Mouse (Mus musculus) CH12.LX (cell line): ENCODE data around the gene Traf2. TPM values are rescaled to one million over a fixed set of nuclear protein-coding genes. Genes with fewer than 3 reads are reported as not detected.

Source experiments
- DNase-seq: peaks from one replicate; pipeline ENCODE4 v3.0.0-alpha.2; 2013; ENCODE audit errors: extremely low read depth
- H3K27ac ChIP-seq: 2 replicates; pipeline ENCODE4 v1.5.1; 2012; ENCODE audit warnings: low read depth, mild to moderate bottlenecking, control low read depth, moderate library complexity; ENCODE audit not compliant: insufficient read depth
- H3K27me3 ChIP-seq: replicated peaks from 2 replicates; pipeline ENCODE3; 2012; ENCODE audit warnings: inconsistent platforms
- H3K36me3 ChIP-seq, 2 experiments: replicated peaks in 1 of 2; 2 replicates each; pipeline versions ENCODE3 to v1.6.1; 2012; ENCODE audit warnings: inconsistent platforms in 1 of 2, low read length in 1 of 2, mild to moderate bottlenecking in 1 of 2, mixed read lengths in 1 of 2, moderate library complexity in 1 of 2; ENCODE audit not compliant: control insufficient read depth in 1 of 2, insufficient read depth in 1 of 2
- H3K4me1 ChIP-seq, 2 experiments: 2 replicates each; pipeline ENCODE4 v1.6.1; 2012; ENCODE audit warnings: inconsistent platforms in 1 of 2, moderate library complexity in 1 of 2; ENCODE audit not compliant: insufficient read depth in 2 of 2, control insufficient read depth in 1 of 2
- H3K4me2 ChIP-seq: 2 replicates; pipeline ENCODE4 v1.6.1; 2012; ENCODE audit warnings: low read depth, mild to moderate bottlenecking, control low read depth; ENCODE audit not compliant: poor library complexity, insufficient read depth, severe bottlenecking
- H3K4me3 ChIP-seq, 3 experiments: fragments of 150-350 bp in 1 of 3; sonication (generic) in 1 of 3; replicated peaks in 1 of 3; 2 replicates each; pipeline versions ENCODE3 to v1.5.1; 2011 to 2012; ENCODE audit warnings: low read depth in 2 of 3, low read length in 2 of 3, mild to moderate bottlenecking in 2 of 3, moderate library complexity in 2 of 3, control low read depth in 1 of 3, improper control_type of control experiment in 1 of 3, inconsistent platforms in 1 of 3, mixed read lengths in 1 of 3; ENCODE audit not compliant: poor library complexity in 1 of 3
- H3K79me2 ChIP-seq: replicated peaks from 2 replicates; pipeline ENCODE4 v1.6.1; 2012; ENCODE audit warnings: mild to moderate bottlenecking, moderate library complexity; ENCODE audit not compliant: control insufficient read depth, poor library complexity, insufficient read depth, severe bottlenecking; ENCODE audit errors: extremely low read depth
- H3K9ac ChIP-seq: 2 replicates; pipeline ENCODE4 v1.6.1; 2012; ENCODE audit warnings: low read depth, mild to moderate bottlenecking, control low read depth, moderate library complexity; ENCODE audit not compliant: insufficient read depth
- H3K9me3 ChIP-seq: replicated peaks from 2 replicates; pipeline ENCODE3; 2012; ENCODE audit warnings: low read length, inconsistent platforms, mixed read lengths
- BHLHE40 ChIP-seq: IDR thresholded peaks from 2 replicates; pipeline ENCODE4 v1.6.1; 2011; ENCODE audit warnings: mild to moderate bottlenecking, low read depth, low read length, improper control_type of control experiment
- CHD1 ChIP-seq: IDR thresholded peaks from 2 replicates; pipeline ENCODE4 v1.6.1; 2012; ENCODE audit warnings: low read depth, low read length, improper control_type of control experiment, inconsistent platforms
- CHD2 ChIP-seq: IDR thresholded peaks from 2 replicates; pipeline ENCODE4 v1.6.1; 2011; ENCODE audit warnings: low read length, improper control_type of control experiment
- CTCF ChIP-seq, 2 experiments: IDR thresholded peaks in 1 of 2; conservative IDR thresholded peaks in 1 of 2; 2 replicates each; pipeline ENCODE4 v1.5.1; 2011 to 2012; ENCODE audit warnings: low read depth in 2 of 2, low read length in 2 of 2, improper control_type of control experiment in 1 of 2, inconsistent platforms in 1 of 2, mild to moderate bottlenecking in 1 of 2, moderate library complexity in 1 of 2
- E2F4 ChIP-seq: IDR thresholded peaks from 2 replicates; pipeline ENCODE4 v1.6.1; 2011; ENCODE audit warnings: low read depth, low read length, improper control_type of control experiment; ENCODE audit not compliant: insufficient replicate concordance
- ELF1 ChIP-seq: IDR thresholded peaks from 2 replicates; pipeline ENCODE4 v1.6.1; 2014; ENCODE audit warnings: low read depth, mild to moderate bottlenecking, inconsistent platforms, low read length, improper control_type of control experiment
- EP300 ChIP-seq: IDR thresholded peaks from 2 replicates; pipeline ENCODE4 v1.6.1; 2011; ENCODE audit warnings: low read length, improper control_type of control experiment
- ETS1 ChIP-seq: conservative IDR thresholded peaks from 2 replicates; pipeline ENCODE4 v1.6.1; 2012; ENCODE audit warnings: low read depth, mild to moderate bottlenecking, inconsistent platforms, low read length, improper control_type of control experiment, moderate library complexity
- GABPA ChIP-seq: IDR thresholded peaks from 2 replicates; pipeline ENCODE4 v1.6.1; 2012; ENCODE audit warnings: low read depth, low read length, improper control_type of control experiment, inconsistent platforms; ENCODE audit not compliant: insufficient replicate concordance
- HCFC1 ChIP-seq: IDR thresholded peaks from 2 replicates; pipeline ENCODE4 v1.6.1; 2012; ENCODE audit warnings: low read depth, mild to moderate bottlenecking, inconsistent platforms, low read length, improper control_type of control experiment
- IRF4 ChIP-seq: IDR thresholded peaks from 2 replicates; pipeline ENCODE4 v1.6.1; 2014; ENCODE audit warnings: low read depth, mild to moderate bottlenecking, inconsistent platforms, low read length, improper control_type of control experiment
- JUN ChIP-seq: IDR thresholded peaks from 2 replicates; pipeline ENCODE4 v1.6.1; 2011; ENCODE audit warnings: low read depth, mild to moderate bottlenecking, low read length, improper control_type of control experiment, moderate library complexity; ENCODE audit not compliant: insufficient read depth
- JUND ChIP-seq: conservative IDR thresholded peaks from 2 replicates; pipeline ENCODE4 v1.6.1; 2011; ENCODE audit warnings: low read depth, low read length, improper control_type of control experiment
- KAT2A ChIP-seq: IDR thresholded peaks from 2 replicates; pipeline ENCODE4 v1.6.1; 2012; ENCODE audit warnings: low read length, improper control_type of control experiment, inconsistent platforms; ENCODE audit not compliant: insufficient replicate concordance
- MAFK ChIP-seq: IDR thresholded peaks from 2 replicates; pipeline ENCODE4 v1.6.1; 2011; ENCODE audit warnings: low read length, improper control_type of control experiment; ENCODE audit not compliant: insufficient replicate concordance
- MAX ChIP-seq: IDR thresholded peaks from 2 replicates; pipeline ENCODE4 v1.6.1; 2011; ENCODE audit warnings: low read length, improper control_type of control experiment
- MAZ ChIP-seq: IDR thresholded peaks from 2 replicates; pipeline ENCODE4 v1.6.1; 2012; ENCODE audit warnings: low read depth, mild to moderate bottlenecking, inconsistent platforms, low read length, improper control_type of control experiment, moderate library complexity
- MEF2A ChIP-seq: IDR thresholded peaks from 2 replicates; pipeline ENCODE4 v1.6.1; 2014; ENCODE audit warnings: low read depth, mild to moderate bottlenecking, inconsistent platforms, low read length, improper control_type of control experiment, borderline replicate concordance
- MXI1 ChIP-seq: IDR thresholded peaks from 2 replicates; pipeline ENCODE4 v1.6.1; 2011; ENCODE audit warnings: mild to moderate bottlenecking, low read depth, low read length, improper control_type of control experiment
- MYC ChIP-seq: IDR thresholded peaks from 2 replicates; pipeline ENCODE4 v1.6.1; 2011; ENCODE audit warnings: low read depth, mild to moderate bottlenecking, improper control_type of control experiment, low read length
- NELFE ChIP-seq: IDR thresholded peaks from 2 replicates; pipeline ENCODE4 v1.6.1; 2011; ENCODE audit warnings: low read depth, low read length, improper control_type of control experiment
- NRF1 ChIP-seq: IDR thresholded peaks from 2 replicates; pipeline ENCODE4 v1.6.1; 2014; ENCODE audit warnings: low read depth, mild to moderate bottlenecking, inconsistent platforms, low read length, improper control_type of control experiment, moderate library complexity
- PAX5 ChIP-seq: IDR thresholded peaks from 2 replicates; pipeline ENCODE4 v1.6.1; 2012; ENCODE audit warnings: low read length, inconsistent platforms, mixed read lengths
- POLR2A ChIP-seq: IDR thresholded peaks from 2 replicates; pipeline ENCODE4 v1.6.1; 2011; ENCODE audit warnings: low read depth, mild to moderate bottlenecking, improper control_type of control experiment, low read length
- POLR2AphosphoS2 ChIP-seq: IDR thresholded peaks from 2 replicates; pipeline ENCODE4 v1.6.1; 2011; ENCODE audit warnings: low read depth, low read length, improper control_type of control experiment
- RAD21 ChIP-seq: IDR thresholded peaks from 2 replicates; pipeline ENCODE4 v1.6.1; 2011; ENCODE audit warnings: low read depth, mild to moderate bottlenecking, low read length, improper control_type of control experiment, moderate library complexity
- RCOR1 ChIP-seq: conservative IDR thresholded peaks from 2 replicates; pipeline ENCODE4 v1.6.1; 2012; ENCODE audit warnings: low read depth, mild to moderate bottlenecking, inconsistent platforms, low read length, improper control_type of control experiment
- SIN3A ChIP-seq: IDR thresholded peaks from 2 replicates; pipeline ENCODE4 v1.6.1; 2012; ENCODE audit warnings: low read length, improper control_type of control experiment, inconsistent platforms
- SMC3 ChIP-seq: IDR thresholded peaks from 2 replicates; pipeline ENCODE4 v1.6.1; 2011; ENCODE audit warnings: low read depth, low read length, improper control_type of control experiment
- TBP ChIP-seq: conservative IDR thresholded peaks from 2 replicates; pipeline ENCODE4 v1.6.1; 2011; ENCODE audit warnings: low read depth, low read length, improper control_type of control experiment
- TCF12 ChIP-seq: IDR thresholded peaks from 2 replicates; pipeline ENCODE4 v1.6.1; 2014; ENCODE audit warnings: low read depth, mild to moderate bottlenecking, inconsistent platforms, low read length, improper control_type of control experiment
- UBTF ChIP-seq: IDR thresholded peaks from 2 replicates; pipeline ENCODE4 v1.6.1; 2012; ENCODE audit warnings: low read depth, mild to moderate bottlenecking, inconsistent platforms, low read length, improper control_type of control experiment, moderate library complexity
- USF1 ChIP-seq: IDR thresholded peaks from 2 replicates; pipeline ENCODE4 v1.6.1; 2014; ENCODE audit warnings: low read depth, mild to moderate bottlenecking, inconsistent platforms, low read length, improper control_type of control experiment
- USF2 ChIP-seq: conservative IDR thresholded peaks from 2 replicates; pipeline ENCODE4 v1.6.1; 2011; ENCODE audit warnings: low read depth, low read length, improper control_type of control experiment
- ZC3H11A ChIP-seq: IDR thresholded peaks from 2 replicates; pipeline ENCODE4 v1.6.1; 2012; ENCODE audit warnings: low read depth, mild to moderate bottlenecking, inconsistent platforms, low read length, improper control_type of control experiment
- ZKSCAN1 ChIP-seq: IDR thresholded peaks from 2 replicates; pipeline ENCODE4 v1.6.1; 2012; ENCODE audit warnings: low read depth, inconsistent platforms, low read length, improper control_type of control experiment, borderline replicate concordance
- ZMIZ1 ChIP-seq: IDR thresholded peaks from 2 replicates; pipeline ENCODE4 v1.6.1; 2012; ENCODE audit warnings: low read depth, mild to moderate bottlenecking, inconsistent platforms, low read length, improper control_type of control experiment
- ZNF384 ChIP-seq: IDR thresholded peaks from 2 replicates; pipeline ENCODE4 v1.6.1; 2012; ENCODE audit warnings: low read depth, low read length, improper control_type of control experiment, inconsistent platforms
- dilution Hi-C: fragments of 300-500 bp; cut with MboI; formaldehyde crosslinking; loops from 2 replicates; pipeline ENCODE4 v1.14.3; 2020; ENCODE audit warnings: low sequenced_read_pairs; ENCODE audit not compliant: extremely low pct_unique_long_range_greater_than_20kb, extremely low pct_ligation_motif_present
- in situ Hi-C: fragments of 300-500 bp; cut with MboI; formaldehyde crosslinking; loops from 3 replicates; pipeline ENCODE4 v1.14.3; 2019; ENCODE audit warnings: low sequenced_read_pairs, low pct_ligation_motif_present, low pct_unique_long_range_greater_than_20kb, mixed read lengths
- polyA plus RNA-seq: library from polyadenylated mRNA; unstranded; fragments of >175 nt; gene quantifications from 2 replicates; pipeline ENCODE4 v1.2.1, GENCODE M21; 2012; ENCODE audit warnings: low read depth; ENCODE audit not compliant: insufficient read length
- total RNA-seq, 2 experiments: library from RNA; depleted of rRNA; stranded (reverse); fragments of 300-350 nt in 1 of 2; fragments of >200 nt in 1 of 2; gene quantifications; 2 replicates each; pipeline ENCODE4 v1.2.3; 2012 to 2014

The Traf2 gene
- total and polyA plus RNA-seq, 3 experiments = 17.9 to 26.4 (median 25.1) TPM

- TF ChIP-seq HCFC1 (peak; percentile 49), EP300 (peak; percentile 77), ZKSCAN1 (no peak), SIN3A (peak; percentile 31; the same call in 1 of the 2 replicates), POLR2A (peak; percentile 69), ELF1 (0 out of 2 replicates have a peak, but pooled peaks have one; percentile 5), MAZ (no peak), JUN (0 out of 2 replicates have a peak, but pooled peaks have one; percentile 9), CTCF (conservative IDR thresholded peaks at IDR 0.05 in 1 of 2, IDR thresholded peaks at IDR 0.05 in 1 of 2; ENCODE audit: low read depth in 2 of 2, low read length in 2 of 2) (no peak), TBP (peak; percentile 69), E2F4 (no peak), ZC3H11A (no peak), TCF12 (no peak), RCOR1 (no peak), BHLHE40 (peak; percentile 99), NELFE (no peak), UBTF (no peak), MEF2A (peak; percentile 78; the same call in 1 of the 2 replicates), IRF4 (no peak; the same call in 1 of the 2 replicates), GABPA (no peak), USF2 (peak; percentile 81), PAX5 (no peak), POLR2AphosphoS2 (no peak), ZNF384 (no peak), MYC (peak; percentile 99), ETS1 (peak; percentile 72), SMC3 (no peak; the same call in 1 of the 2 replicates), KAT2A (no peak), MAFK (no peak), USF1 (peak; percentile 89), ZMIZ1 (no peak), NRF1 (no peak), RAD21 (no peak), CHD1 (no peak), MXI1 (peak; percentile 79; the same call in 1 of the 2 replicates), CHD2 (no peak), MAX (peak; percentile 98), JUND (no peak)
- TF ChIP-seq, all 38 proteins: peak for 15
- in situ Hi-C loops = no loop called here
- dilution Hi-C loops = no loop called here
- peak overlapping the region; percentile 95 for H3K27ac ChIP-seq
- peaks cover 31% of the 10 kb centered on the region for H3K79me2 ChIP-seq
- H3K4me1 ChIP-seq = peaks cover 20 to 65% of the 10 kb centered on the region in 2 experiments
- no peaks in the 10 kb centered on the region for H3K27me3 ChIP-seq
- H3K36me3 ChIP-seq = peaks cover 57 to 79% of the 10 kb centered on the region in 2 experiments
- no peak overlapping the region for H3K4me3 ChIP-seq
- no peaks in the 10 kb centered on the region for H3K9me3 ChIP-seq
- peak overlapping the region; percentile 61 for H3K9ac ChIP-seq
- peak; percentile 90 for DNase-seq
- H3K4me2 ChIP-seq = peak overlapping the region; percentile 46
Observed at GRCm38 (mm10) chr2:25534178-25534865, 12.4 kb downstream of the Traf2 start.
